Mouse (Mus musculus): ENCODE results near the gene Xndc1. TPM values are rescaled to one million over a fixed set of nuclear protein-coding genes. Genes with fewer than 3 reads are reported as not detected.

Xndc1 gene
- polyA plus RNA-seq, 1 experiment from 2014 or later = 23.3 TPM

Other genes with a start within 250 kb of the Xndc1 start
- gene Phox2a, start 247.2 kb upstream of the Xndc1 start, polyA plus RNA-seq (2014; fragmentation: Nextera tagmentation; extraction: Ambion mirVana) = 5.2 and 6.3 TPM in 2 replicates
- 22.5 and 25.2 TPM in 2 replicates for gene Inppl1, start 227.3 kb upstream of the Xndc1 start, polyA plus RNA-seq (2014; fragmentation: Nextera tagmentation; extraction: Ambion mirVana)
- 0.73 and 2.1 TPM in 2 replicates for gene Folr2, start 208.3 kb upstream of the Xndc1 start, polyA plus RNA-seq (2014; fragmentation: Nextera tagmentation; extraction: Ambion mirVana)
- gene Anapc15, start 201.8 kb upstream of the Xndc1 start, polyA plus RNA-seq (2014; fragmentation: Nextera tagmentation; extraction: Ambion mirVana) = 90.2 and 91.3 TPM in 2 replicates
- gene Folr1, start 194.7 kb upstream of the Xndc1 start, polyA plus RNA-seq (2014; fragmentation: Nextera tagmentation; extraction: Ambion mirVana) = 11.5 and 12.1 TPM in 2 replicates
- gene Lamtor1, start 159.6 kb upstream of the Xndc1 start, polyA plus RNA-seq (2014; fragmentation: Nextera tagmentation; extraction: Ambion mirVana) = 127 TPM in 2 replicates
- 0.48 and 0.89 TPM in 2 replicates for gene Tomt, start 159.2 kb upstream of the Xndc1 start, polyA plus RNA-seq (2014; fragmentation: Nextera tagmentation; extraction: Ambion mirVana)
- 11.4 and 12.2 TPM in 2 replicates for gene Lrrc51, start 131.6 kb upstream of the Xndc1 start, polyA plus RNA-seq (2014; fragmentation: Nextera tagmentation; extraction: Ambion mirVana)
- 86.9 and 88.9 TPM in 2 replicates for gene Numa1, start 131.4 kb upstream of the Xndc1 start, polyA plus RNA-seq (2014; fragmentation: Nextera tagmentation; extraction: Ambion mirVana)
- 3.1 and 4.4 TPM in 2 replicates for gene Il18bp, start 46.8 kb upstream of the Xndc1 start, polyA plus RNA-seq (2014; fragmentation: Nextera tagmentation; extraction: Ambion mirVana)
- gene Rnf121, start within 50 bp of the Xndc1 start, polyA plus RNA-seq (2014; fragmentation: Nextera tagmentation; extraction: Ambion mirVana) = 27.1 and 29.8 TPM in 2 replicates
- gene Xntrpc, start 202 bp downstream of the Xndc1 start, polyA plus RNA-seq (2014; fragmentation: Nextera tagmentation; extraction: Ambion mirVana) = 1.0 and 2.0 TPM in 2 replicates
- 0.28 and 0.42 TPM in 2 replicates for gene Trpc2, start 17.6 kb downstream of the Xndc1 start, polyA plus RNA-seq (2014; fragmentation: Nextera tagmentation; extraction: Ambion mirVana)
- gene Art1, start 36.2 kb downstream of the Xndc1 start, polyA plus RNA-seq (2014; fragmentation: Nextera tagmentation; extraction: Ambion mirVana) = 0.88 and 0.96 TPM in 2 replicates
- gene Art5, start 44.0 kb downstream of the Xndc1 start, polyA plus RNA-seq (2014; fragmentation: Nextera tagmentation; extraction: Ambion mirVana) = 2.2 and 2.3 TPM in 2 replicates
- gene Chrna10, start 51.3 kb downstream of the Xndc1 start, polyA plus RNA-seq (2014; fragmentation: Nextera tagmentation; extraction: Ambion mirVana) = not detected in 2 replicates
- gene Nup98, start 144.7 kb downstream of the Xndc1 start, polyA plus RNA-seq (2014; fragmentation: Nextera tagmentation; extraction: Ambion mirVana) = 40.0 and 42.1 TPM in 2 replicates
- gene Pgap2, start 144.7 kb downstream of the Xndc1 start, polyA plus RNA-seq (2014; fragmentation: Nextera tagmentation; extraction: Ambion mirVana) = 47.4 and 50.3 TPM in 2 replicates
- 35.3 and 35.5 TPM in 2 replicates for gene Rhog, start 190.5 kb downstream of the Xndc1 start, polyA plus RNA-seq (2014; fragmentation: Nextera tagmentation; extraction: Ambion mirVana)
- gene Stim1, start 202.3 kb downstream of the Xndc1 start, polyA plus RNA-seq (2014; fragmentation: Nextera tagmentation; extraction: Ambion mirVana) = 9.3 and 10.3 TPM in 2 replicates